Mouse (Mus musculus) E14TG2a.4 (cell line): ENCODE data around the gene Ttll5.

Experiments
- CTCF ChIP-seq: conservative IDR thresholded peaks from 2 replicates; pipeline ENCODE4 v1.5.1; 2014; ENCODE audit warnings: low read length
- NANOG ChIP-seq: IDR thresholded peaks from 2 replicates; pipeline ENCODE4 v1.6.1; 2014; ENCODE audit warnings: borderline replicate concordance, low read length, mixed read lengths
- POU5F1 ChIP-seq: IDR thresholded peaks from 2 replicates; pipeline ENCODE4 v1.6.1; 2014; ENCODE audit warnings: low read length, borderline replicate concordance

GRCm38 (mm10) chr12:85862514-85862913 is 38.1 kb downstream of the Ttll5 start:
- TF ChIP-seq CTCF = no peak
- no peak for TF ChIP-seq POU5F1
- TF ChIP-seq NANOG = no peak
